Mouse (Mus musculus): ENCODE measurements around the gene Scn9a. TPM values are rescaled to one million over a fixed set of nuclear protein-coding genes. Genes with fewer than 3 reads are reported as not detected.

Gene Scn9a
- total RNA-seq, 2 experiments from 2014 or later, result 0.09 TPM; not detected in 1

GRCm38 (mm10) chr2:66464874-66465458 lies 169.8 kb downstream of the Scn9a start:
- ATAC-seq (replicated peaks; ENCODE audit: low FRiP score, poor library complexity, severe bottlenecking), result no peak

GRCm38 (mm10) chr2:66463916-66464315 lies 170.8 kb downstream of the Scn9a start:
- no peak for ATAC-seq (replicated peaks; ENCODE audit: low FRiP score, poor library complexity, severe bottlenecking)

GRCm38 (mm10) chr2:66462458-66462857 lies 172.3 kb downstream of the Scn9a start:
- no peak for ATAC-seq (replicated peaks; ENCODE audit: low FRiP score, poor library complexity, severe bottlenecking)

- no peak for ATAC-seq (replicated peaks; ENCODE audit: low FRiP score, poor library complexity, severe bottlenecking)
These were observed 194.1 kb downstream of the Scn9a start, which contains the start of gene Scn1a for GRCm38 (mm10) chr2:66440711-66441110. Scn1a (minus strand) TSS chr2:66440840.

GRCm38 (mm10) chr2:66439764-66440471 lies 194.8 kb downstream of the Scn9a start:
- no peak for ATAC-seq (replicated peaks; ENCODE audit: low FRiP score, poor library complexity, severe bottlenecking)

- no peak for ATAC-seq (replicated peaks; ENCODE audit: low FRiP score, poor library complexity, severe bottlenecking)
These were observed 198.5 kb downstream of the Scn9a start for GRCm38 (mm10) chr2:66436286-66436685.

Other genes starting within 250 kb of the Scn9a start
- not detected in 2 replicates for gene Scn1a, start 194.1 kb downstream of the Scn9a start, total RNA-seq (2015; ENCODE audit: low replicate concordance)
- not detected in 2 replicates for gene Scn1a, start 194.1 kb downstream of the Scn9a start, total RNA-seq (2017; ENCODE audit: low replicate concordance)
- gene Scn7a, start 150.0 kb upstream of the Scn9a start, total RNA-seq (2015; ENCODE audit: low replicate concordance), result not detected in 2 replicates
- under 0.01 TPM in 1 of 2 replicates, not detected in the other for gene Scn7a, start 150.0 kb upstream of the Scn9a start, total RNA-seq (2017; ENCODE audit: low replicate concordance)